Mouse (Mus musculus): ENCODE results near the gene S100a7a. TPM values are rescaled to one million over a fixed set of nuclear protein-coding genes. Genes with fewer than 3 reads are reported as not detected.

The S100a7a gene
- polyA plus RNA-seq, 1 experiment from 2014 or later = not detected

GRCm38 (mm10) chr3:90611494-90611893 is 42.3 kb upstream of the S100a7a start:
- H3K4me3 ChIP-seq (ENCODE audit: control insufficient read depth in 1 of 2, insufficient read depth in 1 of 2, low read depth in 1 of 2, low read length in 2 of 2) = no peak overlapping the region
- H3K9me3 ChIP-seq (ENCODE audit: control insufficient read depth, low read length) = no peaks in the 10 kb centered on the region
- peaks cover 4% of the 10 kb centered on the region for H3K27me3 ChIP-seq (ENCODE audit: control insufficient read depth, insufficient read depth, low read length)
- H3K9ac ChIP-seq (ENCODE audit: low read length) = no peak overlapping the region
- no peak for ATAC-seq (ENCODE audit: insufficient number of reproducible peaks, insufficient read depth, low FRiP score, low read depth)
- no peak overlapping the region for H3K4me2 ChIP-seq (ENCODE audit: low read length)
- no peak overlapping the region for H3K27ac ChIP-seq (replicated peaks in 1 of 2; ENCODE audit: control insufficient read depth in 1 of 2, insufficient read depth in 1 of 2, low read depth in 2 of 2, low read length in 2 of 2)
- H3K4me1 ChIP-seq (ENCODE audit: control insufficient read depth in 2 of 2, insufficient read depth in 2 of 2, low read length in 2 of 2) = peaks cover 5 to 12% of the 10 kb centered on the region in 2 experiments; a peak in 3 of 4 replicates
- WGBS = 76% methylated on average over 3 of the region's 3 CpGs
- H3K36me3 ChIP-seq (ENCODE audit: control insufficient read depth, insufficient read depth, low read length) = no peaks in the 10 kb centered on the region

- Histone ChIP-seq H3K4me1 (ENCODE audit: control insufficient read depth in 2 of 2, insufficient read depth in 2 of 2, low read length in 2 of 2) (peaks cover 5 to 12% of the 10 kb centered on the region in 2 experiments; a peak in 3 of 4 replicates), H3K27me3 (ENCODE audit: control insufficient read depth, insufficient read depth, low read length) (peaks cover 4% of the 10 kb centered on the region), H3K27ac (replicated peaks in 1 of 2; ENCODE audit: control insufficient read depth in 1 of 2, insufficient read depth in 1 of 2, low read depth in 2 of 2, low read length in 2 of 2) (no peak overlapping the region), H3K9me3 (ENCODE audit: control insufficient read depth, low read length) (no peaks in the 10 kb centered on the region), H3K4me2 (ENCODE audit: low read length) (no peak overlapping the region), H3K4me3 (ENCODE audit: control insufficient read depth in 1 of 2, insufficient read depth in 1 of 2, low read depth in 1 of 2, low read length in 2 of 2) (no peak overlapping the region), H3K9ac (ENCODE audit: low read length) (no peak overlapping the region), H3K36me3 (ENCODE audit: control insufficient read depth, insufficient read depth, low read length) (no peaks in the 10 kb centered on the region)
- ATAC-seq (ENCODE audit: insufficient number of reproducible peaks, insufficient read depth, low FRiP score, low read depth) = no peak
- 63% methylated on average over 4 of the region's 4 CpGs for WGBS
Measured at GRCm38 (mm10) chr3:90612061-90612460, 41.8 kb upstream of the S100a7a start.

GRCm38 (mm10) chr3:90612728-90613291 is 41.0 kb upstream of the S100a7a start, which contains the start of gene S100a6:
S100a6 (plus strand) TSS chr3:90612882.
- Histone ChIP-seq H3K9me3 (ENCODE audit: control insufficient read depth, low read length) (no peaks in the 10 kb centered on the region), H3K4me3 (ENCODE audit: control insufficient read depth in 1 of 2, insufficient read depth in 1 of 2, low read depth in 1 of 2, low read length in 2 of 2) (peak within 1 kb of the TSS; percentile 36 to 41), H3K27me3 (ENCODE audit: control insufficient read depth, insufficient read depth, low read length) (peaks cover 4% of the 10 kb centered on the region), H3K9ac (ENCODE audit: low read length) (peak within 1 kb of the TSS; percentile 57; the same call in 1 of the 2 replicates), H3K36me3 (ENCODE audit: control insufficient read depth, insufficient read depth, low read length) (no peaks in the 10 kb centered on the region), H3K4me1 (ENCODE audit: control insufficient read depth in 2 of 2, insufficient read depth in 2 of 2, low read length in 2 of 2) (peaks cover 5 to 12% of the 10 kb centered on the region in 2 experiments; a peak in 3 of 4 replicates), H3K4me2 (ENCODE audit: low read length) (peak within 1 kb of the TSS; percentile 82), H3K27ac (replicated peaks in 1 of 2; ENCODE audit: control insufficient read depth in 1 of 2, insufficient read depth in 1 of 2, low read depth in 2 of 2, low read length in 2 of 2) (no peak within 1 kb of the TSS)
- under 1% methylated on average over 23 of the region's 23 CpGs for WGBS
- peak; percentile 51; the same call in 1 of the 2 replicates for ATAC-seq (ENCODE audit: insufficient number of reproducible peaks, insufficient read depth, low FRiP score, low read depth)

GRCm38 (mm10) chr3:90613461-90614147 is 40.2 kb upstream of the S100a7a start:
- 58% methylated on average over 7 of the region's 7 CpGs for WGBS
- H3K36me3 ChIP-seq (ENCODE audit: control insufficient read depth, insufficient read depth, low read length) = no peaks in the 10 kb centered on the region
- no peak overlapping the region for H3K27ac ChIP-seq (replicated peaks in 1 of 2; ENCODE audit: control insufficient read depth in 1 of 2, insufficient read depth in 1 of 2, low read depth in 2 of 2, low read length in 2 of 2)
- peaks cover 4% of the 10 kb centered on the region for H3K27me3 ChIP-seq (ENCODE audit: control insufficient read depth, insufficient read depth, low read length)
- H3K4me2 ChIP-seq (ENCODE audit: low read length) = peak overlapping the region; percentile 82
- H3K9ac ChIP-seq (ENCODE audit: low read length) = peak overlapping the region; percentile 57; the same call in 1 of the 2 replicates
- H3K4me3 ChIP-seq (ENCODE audit: control insufficient read depth in 1 of 2, insufficient read depth in 1 of 2, low read depth in 1 of 2, low read length in 2 of 2) = peak overlapping the region in 1 of 2 experiments; percentile 36; a peak in 1 of 4 replicates
- peaks cover 5 to 12% of the 10 kb centered on the region in 2 experiments; a peak in 3 of 4 replicates for H3K4me1 ChIP-seq (ENCODE audit: control insufficient read depth in 2 of 2, insufficient read depth in 2 of 2, low read length in 2 of 2)
- H3K9me3 ChIP-seq (ENCODE audit: control insufficient read depth, low read length) = no peaks in the 10 kb centered on the region
- ATAC-seq (ENCODE audit: insufficient number of reproducible peaks, insufficient read depth, low FRiP score, low read depth) = no peak

- Histone ChIP-seq H3K9me3 (ENCODE audit: control insufficient read depth, low read length) (no peaks in the 10 kb centered on the region), H3K36me3 (ENCODE audit: control insufficient read depth, insufficient read depth, low read length) (no peaks in the 10 kb centered on the region), H3K9ac (ENCODE audit: low read length) (no peak overlapping the region), H3K27me3 (ENCODE audit: control insufficient read depth, insufficient read depth, low read length) (peaks cover 4% of the 10 kb centered on the region), H3K4me2 (ENCODE audit: low read length) (no peak overlapping the region), H3K27ac (replicated peaks in 1 of 2; ENCODE audit: control insufficient read depth in 1 of 2, insufficient read depth in 1 of 2, low read depth in 2 of 2, low read length in 2 of 2) (no peak overlapping the region), H3K4me3 (ENCODE audit: control insufficient read depth in 1 of 2, insufficient read depth in 1 of 2, low read depth in 1 of 2, low read length in 2 of 2) (no peak overlapping the region), H3K4me1 (ENCODE audit: control insufficient read depth in 2 of 2, insufficient read depth in 2 of 2, low read length in 2 of 2) (peaks cover 5 to 12% of the 10 kb centered on the region in 2 experiments; a peak in 3 of 4 replicates)
- no peak for ATAC-seq (ENCODE audit: insufficient number of reproducible peaks, insufficient read depth, low FRiP score, low read depth)
- WGBS = 79% methylated on average over 6 of the region's 6 CpGs
Measured at GRCm38 (mm10) chr3:90614148-90614530, 39.7 kb upstream of the S100a7a start.

GRCm38 (mm10) chr3:90614611-90615251 is 39.1 kb upstream of the S100a7a start:
- peaks cover 5 to 12% of the 10 kb centered on the region in 2 experiments; a peak in 3 of 4 replicates for H3K4me1 ChIP-seq (ENCODE audit: control insufficient read depth in 2 of 2, insufficient read depth in 2 of 2, low read length in 2 of 2)
- ATAC-seq (ENCODE audit: insufficient number of reproducible peaks, insufficient read depth, low FRiP score, low read depth) = no peak
- H3K36me3 ChIP-seq (ENCODE audit: control insufficient read depth, insufficient read depth, low read length) = no peaks in the 10 kb centered on the region
- peaks cover 4% of the 10 kb centered on the region for H3K27me3 ChIP-seq (ENCODE audit: control insufficient read depth, insufficient read depth, low read length)
- H3K9ac ChIP-seq (ENCODE audit: low read length) = no peak overlapping the region
- no peak overlapping the region for H3K27ac ChIP-seq (replicated peaks in 1 of 2; ENCODE audit: control insufficient read depth in 1 of 2, insufficient read depth in 1 of 2, low read depth in 2 of 2, low read length in 2 of 2)
- 77% methylated on average over 11 of the region's 11 CpGs for WGBS
- no peaks in the 10 kb centered on the region for H3K9me3 ChIP-seq (ENCODE audit: control insufficient read depth, low read length)
- H3K4me2 ChIP-seq (ENCODE audit: low read length) = peak overlapping the region; percentile 17; the same call in 1 of the 2 replicates
- H3K4me3 ChIP-seq (ENCODE audit: control insufficient read depth in 1 of 2, insufficient read depth in 1 of 2, low read depth in 1 of 2, low read length in 2 of 2) = no peak overlapping the region

GRCm38 (mm10) chr3:90615415-90615814 is 38.4 kb upstream of the S100a7a start:
- H3K36me3 ChIP-seq (ENCODE audit: control insufficient read depth, insufficient read depth, low read length) = no peaks in the 10 kb centered on the region
- ATAC-seq (ENCODE audit: insufficient number of reproducible peaks, insufficient read depth, low FRiP score, low read depth) = peak; percentile 73
- no peaks in the 10 kb centered on the region for H3K9me3 ChIP-seq (ENCODE audit: control insufficient read depth, low read length)
- H3K4me1 ChIP-seq (ENCODE audit: control insufficient read depth in 2 of 2, insufficient read depth in 2 of 2, low read length in 2 of 2) = peaks cover 5 to 12% of the 10 kb centered on the region in 2 experiments; a peak in 3 of 4 replicates
- H3K4me3 ChIP-seq (ENCODE audit: control insufficient read depth in 1 of 2, insufficient read depth in 1 of 2, low read depth in 1 of 2, low read length in 2 of 2) = no peak overlapping the region
- no peak overlapping the region for H3K9ac ChIP-seq (ENCODE audit: low read length)
- peaks cover 4% of the 10 kb centered on the region for H3K27me3 ChIP-seq (ENCODE audit: control insufficient read depth, insufficient read depth, low read length)
- WGBS = 4% methylated on average over 7 of the region's 7 CpGs
- peak overlapping the region; percentile 17; the same call in 1 of the 2 replicates for H3K4me2 ChIP-seq (ENCODE audit: low read length)
- H3K27ac ChIP-seq (replicated peaks in 1 of 2; ENCODE audit: control insufficient read depth in 1 of 2, insufficient read depth in 1 of 2, low read depth in 2 of 2, low read length in 2 of 2) = no peak overlapping the region

Measured in heart, embryonic 14.5 days (tissue).